Mouse (Mus musculus) heart, adult 2 months (tissue): ENCODE measurements around the gene Spsb2.

Experiments
- CTCF ChIP-seq: fragments of 200-600 bp; IDR thresholded peaks from 2 replicates; pipeline ENCODE4 v1.8.1; 2022; ENCODE audit warnings: antibody characterized with exemption, mild to moderate bottlenecking, moderate library complexity
- POLR2A ChIP-seq: fragments of 200-500 bp; IDR thresholded peaks from 2 replicates; pipeline ENCODE4 v1.6.1; 2011; ENCODE audit warnings: mild to moderate bottlenecking, low read depth, low read length, control low read depth; ENCODE audit not compliant: insufficient read depth

- TF ChIP-seq CTCF (no peak), POLR2A (no peak)
Observed at GRCm38 (mm10) chr6:124787722-124788121, 20.7 kb upstream of the Spsb2 start.
